Mouse (Mus musculus) embryonic facial prominence, embryonic 12.5 days (tissue): ENCODE measurements at regions not wholly inside any gene's neighbourhood (a gene's known extent, or its start where the extent isn't known, plus 50 kb on each side); places are given as distances from the start of the nearest gene placed in this dataset.
A peak's percentile ranks its signal among the peaks of the same experiment; 100 is the strongest.

Experiments
- ATAC-seq: fragments of 200-750 bp; cut with Nextera tagmentation; 2 replicates; pipeline ENCODE4 v1.8.0; 2017; ENCODE audit not compliant: insufficient number of reproducible peaks, insufficient read depth, low FRiP score, low TSS enrichment
- H3K27ac ChIP-seq: fragments of 300-500 bp; sonication (generic); 2 replicates; pipeline ENCODE4 v1.5.1; 2016; ENCODE audit warnings: mild to moderate bottlenecking
- H3K27me3 ChIP-seq: fragments of 300-500 bp; sonication (generic); 2 replicates; pipeline ENCODE4 v1.6.1; 2016; ENCODE audit warnings: mild to moderate bottlenecking, moderate library complexity
- H3K36me3 ChIP-seq: fragments of 300-500 bp; sonication (generic); 2 replicates; pipeline ENCODE4 v1.6.1; 2016; ENCODE audit warnings: mild to moderate bottlenecking
- H3K4me1 ChIP-seq: fragments of 300-500 bp; sonication (generic); 2 replicates; pipeline ENCODE4 v1.6.1; 2016
- H3K4me2 ChIP-seq: fragments of 300-500 bp; sonication (generic); replicated peaks from 2 replicates; pipeline ENCODE4 v1.6.1; 2016; ENCODE audit warnings: mild to moderate bottlenecking, moderate library complexity
- H3K4me3 ChIP-seq: fragments of 300-500 bp; sonication (generic); 2 replicates; pipeline ENCODE4 v1.5.1; 2016; ENCODE audit warnings: mild to moderate bottlenecking
- H3K9ac ChIP-seq: fragments of 300-500 bp; sonication (generic); 2 replicates; pipeline ENCODE4 v1.6.1; 2016; ENCODE audit warnings: mild to moderate bottlenecking, moderate library complexity
- H3K9me3 ChIP-seq: fragments of 300-500 bp; sonication (generic); 2 replicates; pipeline ENCODE4 v1.6.1; 2016; ENCODE audit warnings: mild to moderate bottlenecking, moderate library complexity
- WGBS: fragments of 180-500 bp; shearing (Covaris S2); methylation state at CpG from one replicate; pipeline ENCODE4 v1.1.7; 2016; 5-methylcytosine and 5-hydroxymethylcytosine counted together

GRCm38 (mm10) chr4:150784491-150785451, 68.9 kb upstream of the Errfi1 start:
- Histone ChIP-seq H3K36me3 (no peaks in the 10 kb centered on the region), H3K4me2 (no peak overlapping the region), H3K4me3 (no peak overlapping the region), H3K9me3 (no peaks in the 10 kb centered on the region), H3K9ac (no peak overlapping the region), H3K27me3 (no peaks in the 10 kb centered on the region), H3K27ac (peak overlapping the region; percentile 65), H3K4me1 (peaks cover 5% of the 10 kb centered on the region)
- no peak for ATAC-seq
- WGBS = 53% methylated on average over 14 of the region's 14 CpGs

DNA sequence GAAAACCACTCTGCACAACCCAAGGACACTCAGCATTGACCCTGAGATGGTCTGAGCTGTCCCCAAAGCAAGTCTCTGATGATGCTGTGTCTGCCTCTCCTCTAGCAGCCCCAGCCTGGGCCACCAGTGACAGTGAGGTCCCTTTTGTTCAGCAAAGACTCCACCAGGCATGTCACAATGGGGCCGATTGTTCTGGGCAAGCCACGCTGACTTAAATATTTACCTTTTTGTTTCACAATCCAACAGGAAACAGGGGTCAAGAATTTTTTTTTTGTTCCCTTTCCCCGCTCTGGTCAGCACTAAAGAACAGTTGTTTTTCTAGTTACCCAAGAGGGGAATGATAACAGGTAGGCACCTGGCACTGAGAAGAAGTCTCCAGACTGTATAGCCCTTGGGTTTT, 72.4 kb upstream of the Errfi1 start:
- no peak for ATAC-seq
- Histone ChIP-seq H3K4me2 (no peak overlapping the region), H3K9me3 (no peaks in the 10 kb centered on the region), H3K27me3 (no peaks in the 10 kb centered on the region), H3K36me3 (no peaks in the 10 kb centered on the region), H3K4me3 (no peak overlapping the region), H3K27ac (0 out of 2 replicates have a peak overlapping the region, but pooled peaks have one; percentile 31), H3K9ac (no peak overlapping the region), H3K4me1 (peaks cover 29% of the 10 kb centered on the region)
- 36% methylated on average over 3 of the region's 3 CpGs for WGBS

GRCm38 (mm10) chr4:150779340-150779739, 74.4 kb upstream of the Errfi1 start:
- Histone ChIP-seq H3K27me3 (no peaks in the 10 kb centered on the region), H3K9ac (no peak overlapping the region), H3K36me3 (no peaks in the 10 kb centered on the region), H3K9me3 (0 out of 2 replicates have a peak, but pooled peaks cover 2% of the 10 kb centered on the region), H3K27ac (no peak overlapping the region), H3K4me2 (no peak overlapping the region), H3K4me3 (no peak overlapping the region), H3K4me1 (peaks cover 32% of the 10 kb centered on the region)
- WGBS = 34% methylated on average over 5 of the region's 5 CpGs
- no peak for ATAC-seq

GRCm38 (mm10) chr4:150778683-150779082, 75.0 kb upstream of the Errfi1 start:
- H3K9ac ChIP-seq = no peak overlapping the region
- H3K9me3 ChIP-seq = 0 out of 2 replicates have a peak, but pooled peaks cover 5% of the 10 kb centered on the region
- no peak for ATAC-seq
- H3K36me3 ChIP-seq = no peaks in the 10 kb centered on the region
- 52% methylated on average over 8 of the region's 8 CpGs for WGBS
- H3K4me3 ChIP-seq = no peak overlapping the region
- H3K27ac ChIP-seq = no peak overlapping the region
- no peak overlapping the region for H3K4me2 ChIP-seq
- H3K4me1 ChIP-seq = peaks cover 32% of the 10 kb centered on the region
- H3K27me3 ChIP-seq = no peaks in the 10 kb centered on the region

- Histone ChIP-seq H3K36me3 (no peaks in the 10 kb centered on the region), H3K9me3 (peaks cover 11% of the 10 kb centered on the region; the same call in 1 of the 2 replicates), H3K27ac (peak overlapping the region; percentile 42), H3K4me3 (no peak overlapping the region), H3K4me1 (peaks cover 32% of the 10 kb centered on the region), H3K4me2 (no peak overlapping the region), H3K9ac (no peak overlapping the region), H3K27me3 (no peaks in the 10 kb centered on the region)
- WGBS = 65% methylated on average over 24 of the region's 24 CpGs
- no peak for ATAC-seq
These were observed 77.8 kb upstream of the Errfi1 start for GRCm38 (mm10) chr4:150775695-150776521.

- H3K27me3 ChIP-seq = no peaks in the 10 kb centered on the region
- no peak overlapping the region for H3K9ac ChIP-seq
- no peak for ATAC-seq
- WGBS = 88% methylated on average over 8 of the region's 8 CpGs
- H3K9me3 ChIP-seq = peaks cover 11% of the 10 kb centered on the region; the same call in 1 of the 2 replicates
- peaks cover 32% of the 10 kb centered on the region for H3K4me1 ChIP-seq
- no peak overlapping the region for H3K4me3 ChIP-seq
- H3K4me2 ChIP-seq = no peak overlapping the region
- no peaks in the 10 kb centered on the region for H3K36me3 ChIP-seq
- no peak overlapping the region for H3K27ac ChIP-seq
These were observed 78.4 kb upstream of the Errfi1 start for GRCm38 (mm10) chr4:150775281-150775680.

DNA sequence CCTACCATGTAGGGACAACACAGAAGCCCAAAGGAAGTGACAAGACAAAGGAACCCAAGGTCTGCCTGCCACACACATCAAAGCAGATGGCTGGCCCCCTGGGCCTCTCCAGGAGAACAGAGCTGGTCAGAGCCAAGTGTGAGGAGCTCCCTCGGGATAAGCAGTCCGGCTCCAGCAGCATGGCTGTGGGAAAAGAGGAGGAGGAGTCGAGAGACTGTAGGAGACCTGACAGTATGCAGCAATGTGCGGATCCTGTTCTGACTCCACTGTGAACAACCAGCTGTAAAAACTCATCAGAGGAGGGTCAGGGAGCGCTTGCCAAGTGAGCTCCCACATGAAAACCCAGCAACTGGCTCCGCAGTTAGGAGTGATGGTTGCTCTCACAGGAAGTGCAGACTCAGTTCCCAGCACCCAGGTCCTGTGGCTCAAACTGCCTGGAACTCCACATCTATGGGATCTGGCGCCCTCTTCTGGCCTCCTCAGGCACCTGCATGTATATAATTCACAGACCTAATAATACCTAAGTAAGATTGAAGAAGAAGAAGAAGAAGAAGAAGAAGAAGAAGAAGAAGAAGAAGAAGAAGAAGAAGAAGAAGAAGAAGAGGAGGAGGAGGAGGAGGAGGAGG, 79.3 kb upstream of the Errfi1 start:
- H3K4me3 ChIP-seq = no peak overlapping the region
- no peak for ATAC-seq
- no peak overlapping the region for H3K4me2 ChIP-seq
- no peaks in the 10 kb centered on the region for H3K27me3 ChIP-seq
- H3K9ac ChIP-seq = no peak overlapping the region
- no peak overlapping the region for H3K27ac ChIP-seq
- H3K9me3 ChIP-seq = peaks cover 11% of the 10 kb centered on the region; the same call in 1 of the 2 replicates
- no peaks in the 10 kb centered on the region for H3K36me3 ChIP-seq
- WGBS = 79% methylated on average over 7 of the region's 7 CpGs
- peaks cover 30% of the 10 kb centered on the region for H3K4me1 ChIP-seq

- H3K27me3 ChIP-seq = no peaks in the 10 kb centered on the region
- 76% methylated on average over 6 of the region's 6 CpGs for WGBS
- H3K4me2 ChIP-seq = no peak overlapping the region
- H3K9me3 ChIP-seq = peaks cover 11% of the 10 kb centered on the region; the same call in 1 of the 2 replicates
- no peaks in the 10 kb centered on the region for H3K36me3 ChIP-seq
- no peak for ATAC-seq
- H3K9ac ChIP-seq = no peak overlapping the region
- H3K4me1 ChIP-seq = peaks cover 15% of the 10 kb centered on the region
- no peak overlapping the region for H3K4me3 ChIP-seq
- H3K27ac ChIP-seq = no peak overlapping the region
These were observed 81.6 kb upstream of the Errfi1 start for GRCm38 (mm10) chr4:150771922-150772651.

- Histone ChIP-seq H3K4me1 (0 out of 2 replicates have a peak, but pooled peaks cover 10% of the 10 kb centered on the region), H3K27ac (no peak overlapping the region), H3K4me3 (no peak overlapping the region), H3K9me3 (peaks cover 11% of the 10 kb centered on the region; the same call in 1 of the 2 replicates), H3K27me3 (no peaks in the 10 kb centered on the region), H3K36me3 (no peaks in the 10 kb centered on the region), H3K4me2 (no peak overlapping the region), H3K9ac (no peak overlapping the region)
- WGBS = 61% methylated on average over 2 of the region's 2 CpGs
- ATAC-seq = no peak
These were observed 82.2 kb upstream of the Errfi1 start for GRCm38 (mm10) chr4:150771469-150771868.

- Histone ChIP-seq H3K9ac (no peak overlapping the region), H3K4me2 (no peak overlapping the region), H3K9me3 (peaks cover 6% of the 10 kb centered on the region; the same call in 1 of the 2 replicates), H3K4me1 (0 out of 2 replicates have a peak, but pooled peaks cover 3% of the 10 kb centered on the region), H3K27ac (peak overlapping the region; percentile 13), H3K4me3 (no peak overlapping the region), H3K27me3 (no peaks in the 10 kb centered on the region), H3K36me3 (no peaks in the 10 kb centered on the region)
- 36% methylated on average over 7 of the region's 7 CpGs for WGBS
- ATAC-seq = peak; percentile 67; the same call in 1 of the 2 replicates
These were observed 84.7 kb upstream of the Errfi1 start for GRCm38 (mm10) chr4:150769043-150769442.
